Comparison of ENCODE assay signal across 8 mouse cellular contexts in the genomic region with DNA sequence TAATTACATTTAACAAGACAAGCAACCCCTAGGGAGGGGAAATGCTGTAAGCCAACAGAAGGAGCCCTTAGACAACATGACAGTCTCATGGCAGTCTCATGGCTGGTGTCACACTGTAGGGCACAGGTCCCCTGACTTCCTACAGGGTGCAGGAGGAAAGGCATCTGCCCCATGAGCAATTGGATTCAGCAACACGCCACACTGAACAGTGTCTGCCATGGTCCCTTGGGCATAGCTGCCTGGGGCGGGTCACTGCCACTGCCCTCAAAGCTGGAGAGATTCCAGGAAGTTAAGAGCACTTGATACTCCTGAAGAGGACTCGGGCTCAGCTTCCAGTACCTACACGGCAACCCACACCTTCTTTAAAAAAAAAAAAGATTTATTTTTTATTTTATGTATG. TPM values are rescaled to one million over a fixed set of nuclear protein-coding genes. Genes with fewer than 3 reads are reported as not detected.
A peak's percentile ranks its signal among the peaks of the same experiment; 100 is the strongest.
DNase-seq lines count a peak whose midpoint lies in the region; ATAC-seq and TF ChIP-seq lines count a peak whose summit lies in the region.

No protein-coding gene starts in this region.

- DNase-seq in heart, postnatal 25 days (ENCODE audit: low spot score) = no peak
- DNase-seq in kidney, postnatal 4 days = peak; percentile 33 to 45
- no peak for DNase-seq in gastrocnemius, postnatal 4 days (ENCODE audit: low spot score in 2 of 2)
- no peak for DNase-seq in spleen, postnatal 10 days (ENCODE audit: low spot score in 2 of 2)
- DNase-seq in urinary bladder, postnatal 14 days (ENCODE audit: low spot score) = no peak

- H3K4me2 ChIP-seq in heart, embryonic 16.5 days (ENCODE audit: low read depth, low read length) = no peak overlapping the region
- H3K4me2 ChIP-seq in embryonic facial prominence, embryonic 13.5 days = peak overlapping the region; percentile 14; the same call in 1 of the 2 replicates
- H3K4me2 ChIP-seq in myocyte (ENCODE audit: low read depth) = peak overlapping the region; percentile 96

- no peaks in the 10 kb centered on the region for H3K36me3 ChIP-seq in heart, embryonic 16.5 days (ENCODE audit: control insufficient read depth, insufficient read depth)
- H3K36me3 ChIP-seq in embryonic facial prominence, embryonic 13.5 days = no peaks in the 10 kb centered on the region
- H3K36me3 ChIP-seq in myocyte (ENCODE audit: control insufficient read depth, insufficient read depth) = no peaks in the 10 kb centered on the region

- peaks cover 34% of the 10 kb centered on the region for H3K4me1 ChIP-seq in heart, embryonic 16.5 days (ENCODE audit: control insufficient read depth, insufficient read depth, low read length)
- H3K4me1 ChIP-seq in embryonic facial prominence, embryonic 13.5 days = peaks cover 51% of the 10 kb centered on the region

- WGBS in heart, embryonic 16.5 days = 47% methylated on average over 4 of the region's 4 CpGs
- 55% methylated on average over 4 of the region's 4 CpGs for WGBS in embryonic facial prominence, embryonic 13.5 days

- no peak for ATAC-seq in heart, embryonic 16.5 days (replicated peaks; ENCODE audit: extremely low read depth, insufficient read depth, low FRiP score)
- ATAC-seq in embryonic facial prominence, embryonic 13.5 days (ENCODE audit: insufficient number of reproducible peaks, insufficient read depth, low FRiP score, low TSS enrichment, low read depth) = no peak

- no peaks in the 10 kb centered on the region for H3K9me3 ChIP-seq in heart, embryonic 16.5 days (replicated peaks; ENCODE audit: control insufficient read depth, low read length)
- no peaks in the 10 kb centered on the region for H3K9me3 ChIP-seq in embryonic facial prominence, embryonic 13.5 days

- H3K9ac ChIP-seq in heart, embryonic 16.5 days (ENCODE audit: low read length) = no peak overlapping the region
- H3K9ac ChIP-seq in embryonic facial prominence, embryonic 13.5 days = no peak overlapping the region

- no peak overlapping the region for H3ac ChIP-seq in myocyte (ENCODE audit: control insufficient read depth, insufficient read length)

- H3K4me3 ChIP-seq in heart, embryonic 16.5 days (ENCODE audit: low read length) = no peak overlapping the region
- no peak overlapping the region for H3K4me3 ChIP-seq in embryonic facial prominence, embryonic 13.5 days
- H3K4me3 ChIP-seq in myocyte = peak overlapping the region; percentile 72

- intact Hi-C loops in heart, postnatal 25 days (cut with DNase I) = no loop called here

- peak; percentile 32 for TF ChIP-seq POLR2A in myocyte (IDR thresholded peaks at IDR 0.05; ENCODE audit: insufficient read length, low read depth)

- H3K79me2 ChIP-seq in myocyte (ENCODE audit: control insufficient read depth, insufficient read depth) = peaks cover 10% of the 10 kb centered on the region

- H3K27ac ChIP-seq in heart, embryonic 16.5 days (ENCODE audit: low read length) = 0 out of 2 replicates have a peak overlapping the region, but pooled peaks have one; percentile 51
- H3K27ac ChIP-seq in embryonic facial prominence, embryonic 13.5 days = no peak overlapping the region

- no peaks in the 10 kb centered on the region for H3K27me3 ChIP-seq in heart, embryonic 16.5 days (ENCODE audit: control insufficient read depth, insufficient read depth, low read length)
- H3K27me3 ChIP-seq in embryonic facial prominence, embryonic 13.5 days = no peaks in the 10 kb centered on the region
- H3K27me3 ChIP-seq in myocyte (ENCODE audit: control insufficient read depth, insufficient read depth, insufficient read length) = no peaks in the 10 kb centered on the region

TF ChIP-seq in myocyte, 11 proteins besides CTCF, POLR2A, EP300 and RAD21:
- TF ChIP-seq TCF3 (IDR thresholded peaks at IDR 0.05; ENCODE audit: insufficient read length, low read depth) = no peak
- peak in 1 of 3 experiments; percentile 56 for TF ChIP-seq MYOG (IDR thresholded peaks at IDR 0.05; ENCODE audit: control insufficient read depth in 1 of 3, insufficient read depth in 1 of 3, insufficient read length in 2 of 3, low read depth in 2 of 3)
- TF ChIP-seq MYOD1 (IDR thresholded peaks at IDR 0.05; ENCODE audit: control insufficient read depth in 1 of 3, insufficient read length in 2 of 3, low read depth in 2 of 3) = peak in 1 of 3 experiments; percentile 34
- TF ChIP-seq SRF (IDR thresholded peaks at IDR 0.05; ENCODE audit: control insufficient read depth, insufficient read length, low read depth) = peak; percentile 17

RNA-seq across cellular contexts. Expression of a gene that starts 1.9 kb away (rescaled TPM):
- 12.1 and 13.7 TPM in 2 replicates for polyA plus RNA-seq in heart, embryonic 16.5 days (2015; fragmentation: Nextera tagmentation; extraction: Ambion mirVana)
- total RNA-seq in heart, postnatal 25 days (2021) = 1 to 10 TPM; 9.6 to 9.9 TPM
- polyA plus RNA-seq in embryonic facial prominence, embryonic 13.5 days (2015; fragmentation: Nextera tagmentation; extraction: Ambion mirVana) = 11.6 TPM in 2 replicates
- 36.3 TPM for polyA plus RNA-seq in myocyte (2012; fragmentation: generic; extraction: Trizol)
- 10 to 100 TPM; 11.5 to 15.7 TPM for total RNA-seq in gastrocnemius, postnatal 4 days (2021)

RNA-seq across cellular contexts. Expression of a gene that starts 20.2 kb away (rescaled TPM):
- polyA plus RNA-seq in heart, embryonic 16.5 days (2015; fragmentation: Nextera tagmentation; extraction: Ambion mirVana) = 3.9 and 4.1 TPM in 2 replicates
- 1 to 10 TPM; 8.1 to 8.3 TPM for total RNA-seq in heart, postnatal 25 days (2021)
- polyA plus RNA-seq in embryonic facial prominence, embryonic 13.5 days (2015; fragmentation: Nextera tagmentation; extraction: Ambion mirVana) = 1.8 and 2.8 TPM in 2 replicates
- polyA plus RNA-seq in myocyte (2012; fragmentation: generic; extraction: Trizol) = 15.6 TPM
- total RNA-seq in gastrocnemius, postnatal 4 days (2021) = 1 to 10 TPM; 3.8 to 4.0 TPM

RNA-seq across cellular contexts. Expression of a gene that starts 40.9 kb away (rescaled TPM):
- 14.2 and 17.3 TPM in 2 replicates for polyA plus RNA-seq in heart, embryonic 16.5 days (2015; fragmentation: Nextera tagmentation; extraction: Ambion mirVana)
- 1 to 10 TPM in 1 of 2 experiments, under 1 TPM in 1; 0.78 to 2.4 TPM for total RNA-seq in heart, postnatal 25 days (2021)
- 18.0 and 23.4 TPM in 2 replicates for polyA plus RNA-seq in embryonic facial prominence, embryonic 13.5 days (2015; fragmentation: Nextera tagmentation; extraction: Ambion mirVana)
- polyA plus RNA-seq in myocyte (2012; fragmentation: generic; extraction: Trizol) = 1.7 TPM
- 1 to 10 TPM; 5.0 to 9.0 TPM for total RNA-seq in gastrocnemius, postnatal 4 days (2021)

Comparison
In these comparisons a context has a peak if more than half of its experiments do, and no peak if none do; other contexts are left out.
1. DNase-seq: peak in kidney, postnatal 4 days (2 of 2); none in heart, postnatal 25 days (single experiment), gastrocnemius, postnatal 4 days (0 of 2), spleen, postnatal 10 days (0 of 2) and urinary bladder, postnatal 14 days (single experiment).